Mouse (Mus musculus): ENCODE results near the gene Il12rb2.

DNA sequence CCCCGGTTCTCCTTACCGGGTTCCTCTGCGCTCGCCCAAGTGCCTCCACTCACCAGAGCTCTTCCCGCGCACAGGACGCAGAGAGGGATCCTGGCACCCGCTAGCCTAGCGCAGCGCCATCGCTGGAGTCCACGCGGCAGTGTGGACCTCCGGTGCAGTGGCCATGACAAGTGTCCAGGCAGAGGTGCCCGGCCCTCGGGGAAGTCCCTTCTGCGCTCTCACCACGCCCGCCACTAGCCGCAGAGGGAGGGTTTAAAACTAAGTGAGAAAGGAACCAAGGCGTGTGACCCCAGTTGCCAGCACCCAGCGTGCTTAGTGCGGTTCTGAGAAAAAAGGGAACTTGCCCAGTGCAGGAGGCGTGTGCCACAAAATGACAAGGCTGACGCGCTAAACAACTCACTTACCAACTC is at the start of gene Il12rb2:
- TF ChIP-seq ZNF384 (IDR thresholded peaks at IDR 0.05; ENCODE audit: low read depth, low read length) (no peak), ZC3H11A (IDR thresholded peaks at IDR 0.05; ENCODE audit: borderline replicate concordance, low read depth, low read length) (no peak), HCFC1 (IDR thresholded peaks at IDR 0.05; ENCODE audit: borderline replicate concordance, insufficient read depth, low read length) (no peak), MAFK (IDR thresholded peaks at IDR 0.05; ENCODE audit: insufficient read depth, low read depth, low read length) (no peak)
